Mouse (Mus musculus): ENCODE results near the gene Bad. TPM values are rescaled to one million over a fixed set of nuclear protein-coding genes. Genes with fewer than 3 reads are reported as not detected.
"Not testable (repeated sequence)": the region's sequence is repeated elsewhere in the genome, so short reads cannot be mapped to it uniquely, and the experiment has no call there.

Bad gene
- total and polyA plus RNA-seq, 2 experiments = 26.2 to 40.3 TPM

GRCm38 (mm10) chr19:6985951-6986708 lies 44.5 kb downstream of the Bad start:
- Histone ChIP-seq H3K27me3 (ENCODE audit: control insufficient read depth, insufficient read depth, low read length) (no peaks in the 10 kb centered on the region), H3K9ac (ENCODE audit: low read depth, low read length) (no peak overlapping the region), H3K4me1 (ENCODE audit: control insufficient read depth, insufficient read depth, low read length) (peaks cover 7% of the 10 kb centered on the region), H3K36me3 (ENCODE audit: control insufficient read depth, insufficient read depth, low read length) (no peaks in the 10 kb centered on the region), H3K27ac (replicated peaks; ENCODE audit: insufficient read depth, low read depth, low read length) (no peak overlapping the region), H3K4me3 (ENCODE audit: insufficient read depth, low read depth, low read length) (no peak overlapping the region), H3K79me2 (ENCODE audit: control insufficient read depth, insufficient read depth, low read length) (no peaks in the 10 kb centered on the region)
- TF ChIP-seq POLR2A (IDR thresholded peaks at IDR 0.05; ENCODE audit: extremely low read depth, insufficient read depth, low read length) (no peak), CTCF (IDR thresholded peaks at IDR 0.05; ENCODE audit: low read depth, low read length) (no peak)
- WGBS = 87% methylated on average over 10 of the region's 10 CpGs
- no peak for DNase-seq (ENCODE audit: extremely low read depth, low read depth, low spot score)

GRCm38 (mm10) chr19:6987061-6987903 lies 45.6 kb downstream of the Bad start, which contains the start of gene Vegfb:
Gene Vegfb (minus strand): TSS chr19:6987651.
- Histone ChIP-seq H3K36me3 (ENCODE audit: control insufficient read depth, insufficient read depth, low read length) (no peaks in the 10 kb centered on the region), H3K27me3 (ENCODE audit: control insufficient read depth, insufficient read depth, low read length) (no peaks in the 10 kb centered on the region), H3K27ac (replicated peaks; ENCODE audit: insufficient read depth, low read depth, low read length) (peak within 1 kb of the TSS; percentile 89), H3K9ac (ENCODE audit: low read depth, low read length) (peak within 1 kb of the TSS; percentile 98), H3K79me2 (ENCODE audit: control insufficient read depth, insufficient read depth, low read length) (no peaks in the 10 kb centered on the region), H3K4me3 (ENCODE audit: insufficient read depth, low read depth, low read length) (peak within 1 kb of the TSS; percentile 89), H3K4me1 (ENCODE audit: control insufficient read depth, insufficient read depth, low read length) (peaks cover 5% of the 10 kb centered on the region; the same call in 1 of the 2 replicates)
- WGBS = under 1% methylated on average over 80 of the region's 85 CpGs
- DNase-seq (ENCODE audit: extremely low read depth, low read depth, low spot score) = peak; percentile 48
- no peak for TF ChIP-seq CTCF (IDR thresholded peaks at IDR 0.05; ENCODE audit: low read depth, low read length)
- 0 out of 2 replicates have a peak, but pooled peaks have one; percentile 22 for TF ChIP-seq POLR2A (IDR thresholded peaks at IDR 0.05; ENCODE audit: extremely low read depth, insufficient read depth, low read length)

DNA sequence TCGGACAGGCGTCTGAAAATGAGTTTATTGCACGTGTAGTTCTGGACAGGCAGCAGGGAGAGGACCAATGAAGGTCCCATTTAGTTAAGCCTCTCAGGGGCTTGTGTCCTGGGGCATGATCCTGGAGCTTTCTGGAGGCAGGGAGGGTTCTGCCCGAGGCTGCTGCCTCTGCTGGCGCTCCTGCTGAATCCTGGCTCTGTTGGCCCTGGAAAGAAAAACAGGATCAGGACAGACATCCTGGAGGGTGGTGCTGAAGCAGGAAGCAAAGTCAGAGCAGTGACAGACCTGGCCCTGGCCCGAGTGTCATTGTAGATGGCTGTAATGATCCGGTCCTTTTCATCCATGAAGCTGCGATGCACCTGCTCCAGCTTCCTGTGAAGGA lies 46.2 kb downstream of the Bad start:
- Histone ChIP-seq H3K4me1 (ENCODE audit: control insufficient read depth, insufficient read depth, low read length) (peaks cover 5% of the 10 kb centered on the region; the same call in 1 of the 2 replicates), H3K27me3 (ENCODE audit: control insufficient read depth, insufficient read depth, low read length) (no peaks in the 10 kb centered on the region), H3K27ac (replicated peaks; ENCODE audit: insufficient read depth, low read depth, low read length) (0 out of 2 replicates have a peak overlapping the region, but pooled peaks have one; percentile 38), H3K79me2 (ENCODE audit: control insufficient read depth, insufficient read depth, low read length) (no peaks in the 10 kb centered on the region), H3K36me3 (ENCODE audit: control insufficient read depth, insufficient read depth, low read length) (no peaks in the 10 kb centered on the region), H3K4me3 (ENCODE audit: insufficient read depth, low read depth, low read length) (peak overlapping the region; percentile 89), H3K9ac (ENCODE audit: low read depth, low read length) (peak overlapping the region; percentile 98)
- no peak for DNase-seq (ENCODE audit: extremely low read depth, low read depth, low spot score)
- 8% methylated on average over 8 of the region's 8 CpGs for WGBS
- no peak for TF ChIP-seq CTCF (IDR thresholded peaks at IDR 0.05; ENCODE audit: low read depth, low read length)
- TF ChIP-seq POLR2A (IDR thresholded peaks at IDR 0.05; ENCODE audit: extremely low read depth, insufficient read depth, low read length) = no peak

DNA sequence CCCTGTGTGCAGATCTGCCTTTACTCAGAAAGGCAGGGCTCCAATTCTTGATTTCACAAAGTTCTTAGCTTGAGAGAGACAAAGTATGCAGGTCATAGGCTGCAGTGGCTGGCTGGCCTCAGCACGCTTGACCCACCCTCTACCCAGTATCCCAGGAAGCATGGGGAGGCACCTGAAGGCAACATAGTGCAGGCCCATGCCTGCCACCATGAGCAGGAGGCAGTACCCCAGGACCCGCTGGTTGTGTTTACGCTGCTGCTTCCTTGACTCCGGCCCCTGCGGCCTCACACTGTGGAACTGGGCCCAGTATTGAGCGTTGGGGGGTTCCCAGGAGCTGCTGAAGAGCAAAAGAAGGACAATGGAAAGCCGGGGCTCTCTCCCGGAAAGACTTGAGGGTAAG lies 47.6 kb downstream of the Bad start:
- H3K79me2 ChIP-seq (ENCODE audit: control insufficient read depth, insufficient read depth, low read length) = no peaks in the 10 kb centered on the region
- WGBS = 93% methylated on average over 8 of the region's 8 CpGs
- no peak overlapping the region for H3K27ac ChIP-seq (replicated peaks; ENCODE audit: insufficient read depth, low read depth, low read length)
- no peak for DNase-seq (ENCODE audit: extremely low read depth, low read depth, low spot score)
- peaks cover 5% of the 10 kb centered on the region; the same call in 1 of the 2 replicates for H3K4me1 ChIP-seq (ENCODE audit: control insufficient read depth, insufficient read depth, low read length)
- no peaks in the 10 kb centered on the region for H3K36me3 ChIP-seq (ENCODE audit: control insufficient read depth, insufficient read depth, low read length)
- TF ChIP-seq POLR2A (IDR thresholded peaks at IDR 0.05; ENCODE audit: extremely low read depth, insufficient read depth, low read length) = no peak
- TF ChIP-seq CTCF (IDR thresholded peaks at IDR 0.05; ENCODE audit: low read depth, low read length) = no peak
- H3K4me3 ChIP-seq (ENCODE audit: insufficient read depth, low read depth, low read length) = no peak overlapping the region
- H3K9ac ChIP-seq (ENCODE audit: low read depth, low read length) = no peak overlapping the region
- no peaks in the 10 kb centered on the region for H3K27me3 ChIP-seq (ENCODE audit: control insufficient read depth, insufficient read depth, low read length)

DNA sequence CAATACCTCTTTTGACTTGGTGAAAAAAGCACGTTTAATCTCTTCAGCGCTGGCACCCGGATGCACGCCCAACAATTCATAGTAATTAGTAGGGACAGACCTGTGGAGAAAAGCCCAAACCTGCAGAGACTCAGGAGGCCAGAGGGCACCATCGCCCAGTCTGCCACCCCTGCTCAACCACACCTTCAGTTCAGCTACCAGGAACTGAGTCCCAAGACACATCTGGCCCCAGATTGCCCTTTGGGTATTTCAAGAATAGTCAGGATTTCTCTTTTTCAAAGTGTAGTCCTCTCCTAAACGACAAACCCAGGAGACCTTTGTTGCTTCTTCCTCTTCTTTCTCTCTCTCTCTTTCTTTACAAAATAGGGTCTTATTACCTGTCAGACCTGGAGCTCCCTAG lies 49.1 kb downstream of the Bad start:
- H3K27ac ChIP-seq (replicated peaks; ENCODE audit: insufficient read depth, low read depth, low read length) = no peak overlapping the region
- no peak for DNase-seq (ENCODE audit: extremely low read depth, low read depth, low spot score)
- H3K4me3 ChIP-seq (ENCODE audit: insufficient read depth, low read depth, low read length) = no peak overlapping the region
- 93% methylated on average over 6 of the region's 6 CpGs for whole genome bisulfite sequencing
- no peaks in the 10 kb centered on the region for H3K79me2 ChIP-seq (ENCODE audit: control insufficient read depth, insufficient read depth, low read length)
- no peaks in the 10 kb centered on the region for H3K27me3 ChIP-seq (ENCODE audit: control insufficient read depth, insufficient read depth, low read length)
- no peak overlapping the region for H3K9ac ChIP-seq (ENCODE audit: low read depth, low read length)
- no peaks in the 10 kb centered on the region for H3K36me3 ChIP-seq (ENCODE audit: control insufficient read depth, insufficient read depth, low read length)
- TF ChIP-seq CTCF (IDR thresholded peaks at IDR 0.05; ENCODE audit: low read depth, low read length) (no peak), POLR2A (IDR thresholded peaks at IDR 0.05; ENCODE audit: extremely low read depth, insufficient read depth, low read length) (no peak)
- peaks cover 10% of the 10 kb centered on the region for H3K4me1 ChIP-seq (ENCODE audit: control insufficient read depth, insufficient read depth, low read length)

- H3K4me3 ChIP-seq (ENCODE audit: insufficient read depth, low read depth, low read length); H3K36me3 ChIP-seq (ENCODE audit: control insufficient read depth, insufficient read depth, low read length); H3K9ac ChIP-seq (ENCODE audit: low read depth, low read length); H3K27ac ChIP-seq (replicated peaks; ENCODE audit: insufficient read depth, low read depth, low read length); DNase-seq (ENCODE audit: extremely low read depth, low read depth, low spot score); H3K27me3 ChIP-seq (ENCODE audit: control insufficient read depth, insufficient read depth, low read length); H3K79me2 ChIP-seq (ENCODE audit: control insufficient read depth, insufficient read depth, low read length): not testable (repeated sequence)
- 93% methylated on average over 6 of the region's 6 CpGs for WGBS
- peaks cover 10% of the 10 kb centered on the region for H3K4me1 ChIP-seq (ENCODE audit: control insufficient read depth, insufficient read depth, low read length)
Measured at GRCm38 (mm10) chr19:6991166-6991565, 49.5 kb downstream of the Bad start.
